Mouse (Mus musculus): ENCODE data around the gene Tent4a.

Gene Tent4a

DNA sequence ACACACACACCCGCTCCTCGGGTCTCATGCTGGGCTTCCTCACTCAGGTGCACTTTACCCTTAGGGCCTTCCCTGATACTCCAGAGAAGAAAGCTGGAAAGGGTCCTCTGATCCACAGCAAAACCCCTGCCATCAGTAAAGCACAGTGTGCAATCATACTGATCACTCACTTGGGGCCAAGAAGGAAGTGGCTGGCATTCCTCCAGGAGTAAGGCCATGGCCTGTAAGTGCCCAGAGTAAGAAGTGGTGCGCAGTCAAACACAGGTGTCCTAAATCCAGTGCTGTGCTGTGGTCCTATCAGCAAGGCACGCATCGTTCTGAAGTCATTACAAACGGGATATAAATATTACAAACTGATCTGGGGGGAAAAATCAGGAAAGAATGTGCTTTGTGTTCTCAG lies 17.0 kb downstream of the Tent4a start:
- DNase-seq: no peak

DNA sequence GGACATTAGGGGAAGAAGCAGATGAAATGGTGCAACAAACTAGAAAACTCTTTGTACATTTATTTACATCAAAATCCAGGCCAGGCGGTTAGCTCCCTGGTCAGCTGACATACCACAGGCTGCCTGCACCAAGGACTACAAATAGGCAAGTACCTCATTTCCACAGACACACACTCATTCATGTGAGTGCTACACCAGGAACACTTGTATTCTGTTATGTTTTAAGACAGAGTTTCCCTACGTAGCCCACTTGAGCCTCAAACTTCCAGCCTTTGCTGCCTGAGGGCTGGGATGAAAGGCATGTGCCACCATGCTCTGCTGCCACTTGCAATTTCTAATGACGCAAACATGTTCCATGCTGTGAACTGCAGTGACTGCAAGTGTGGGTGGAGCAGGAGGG lies 19.3 kb downstream of the Tent4a start:
- no peak for DNase-seq

DNA sequence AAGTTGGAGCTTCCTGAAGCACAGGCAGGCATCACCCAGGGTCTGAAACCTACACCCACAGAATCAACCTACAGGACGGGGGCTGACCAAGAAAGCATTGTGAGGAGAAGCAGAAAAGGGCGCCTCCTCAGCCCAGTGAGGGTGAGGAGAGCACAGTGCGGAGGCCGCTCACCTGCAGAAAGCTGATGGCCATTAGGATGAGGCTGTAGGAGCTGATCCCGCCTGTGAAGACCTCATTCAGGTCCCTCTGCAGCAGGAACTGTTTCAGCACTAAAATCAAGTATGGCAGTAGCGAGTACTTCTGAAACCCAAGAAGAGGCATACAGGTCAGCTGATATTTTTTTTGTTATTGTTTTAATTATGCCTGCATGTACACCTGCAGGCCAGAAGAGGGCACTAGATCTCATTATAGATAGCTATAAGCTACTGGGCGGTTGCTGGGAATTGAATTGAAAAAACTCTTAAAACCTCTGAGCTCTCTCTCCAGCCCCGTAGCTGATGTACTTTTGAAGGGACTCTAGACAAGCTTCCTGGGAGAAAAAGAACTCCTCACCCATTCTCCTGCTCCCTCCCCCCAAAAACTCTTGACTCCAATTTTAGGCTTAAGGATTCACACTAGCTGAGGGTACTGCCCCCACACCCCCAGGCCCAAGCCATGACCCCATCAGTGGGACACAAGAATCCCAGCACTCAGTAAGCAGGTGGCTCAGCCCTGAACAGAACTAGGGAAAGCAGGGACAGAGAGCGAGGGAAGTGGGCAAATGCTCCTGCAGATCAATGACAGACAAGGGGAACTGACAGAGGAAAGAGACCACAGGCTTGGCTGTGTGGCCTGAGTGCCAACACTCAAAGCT lies 24.8 kb downstream of the Tent4a start:
- peak; percentile 77 for DNase-seq

DNA sequence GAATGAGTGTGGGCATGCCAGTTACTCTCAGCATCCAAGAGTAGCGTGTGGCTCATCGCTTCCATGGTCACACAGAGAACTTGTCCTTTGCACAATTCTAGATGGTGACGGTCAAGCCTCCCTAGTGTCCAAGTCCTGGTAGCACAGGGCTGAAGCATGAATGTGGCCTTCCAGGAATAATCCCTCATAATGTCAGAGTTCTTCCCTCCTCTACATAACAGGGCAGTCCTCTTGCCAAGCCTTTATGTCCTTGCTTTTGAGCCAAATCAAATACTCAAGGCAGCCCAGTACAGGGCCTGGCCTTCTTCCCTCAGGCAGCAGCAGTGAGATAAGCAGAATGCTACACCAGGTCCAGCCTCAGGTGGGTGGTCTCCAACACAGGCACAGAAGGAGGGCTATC lies 26.8 kb downstream of the Tent4a start:
- DNase-seq: no peak

DNA sequence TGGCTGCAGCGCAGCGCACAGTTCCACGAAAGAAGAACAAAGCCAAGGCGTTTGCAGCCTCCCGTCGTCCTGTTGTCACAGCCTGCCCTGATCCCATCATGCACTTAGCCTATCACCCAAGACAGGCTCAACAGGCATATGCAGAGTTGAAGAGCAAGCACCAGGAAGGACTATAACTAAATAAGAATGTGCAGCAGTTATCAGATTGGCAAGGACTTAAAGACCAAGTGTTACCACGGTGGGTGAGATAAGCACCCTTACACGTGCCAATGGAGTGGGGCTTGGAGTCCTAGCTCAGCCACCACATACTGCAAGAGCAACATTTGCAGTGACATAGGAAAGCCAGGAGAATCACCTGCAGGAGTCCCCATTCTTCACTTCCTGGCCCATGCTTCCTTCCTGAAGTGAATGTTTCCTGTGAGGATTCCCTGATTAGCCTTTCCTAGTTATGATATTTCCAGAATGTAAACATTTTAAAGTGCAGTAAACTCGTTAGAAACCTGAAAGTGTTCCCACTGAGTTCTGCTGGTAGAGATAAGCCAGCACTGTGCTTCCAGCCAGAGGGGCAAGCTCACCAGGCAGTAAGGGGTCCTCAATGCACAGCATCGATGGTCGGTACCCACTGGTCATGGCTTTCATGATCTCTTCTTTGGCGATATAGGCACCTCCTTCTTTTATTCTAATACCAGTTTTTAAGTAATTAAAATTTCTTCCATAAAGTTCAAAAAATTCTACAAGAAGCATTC lies 27.9 kb downstream of the Tent4a start:
- DNase-seq: no peak

DNA sequence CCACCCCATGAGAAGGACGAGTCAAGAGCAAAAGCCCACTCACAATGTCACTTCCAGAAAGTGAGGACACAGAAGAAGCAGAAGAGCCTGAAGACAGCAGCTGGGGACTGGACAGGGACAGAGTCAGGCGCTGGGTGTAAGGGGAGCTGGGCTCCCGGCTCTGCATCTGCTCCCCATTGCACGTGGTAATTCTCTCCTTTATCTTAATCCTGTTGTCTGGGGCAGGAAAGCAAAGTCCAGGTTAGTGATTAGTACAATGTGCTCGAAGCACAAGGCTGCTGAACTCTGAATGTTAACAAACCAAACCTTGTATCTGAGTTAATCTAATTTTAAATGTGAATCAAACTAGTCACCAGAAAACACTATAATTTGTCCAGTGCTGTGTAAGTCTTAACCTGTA lies 31.6 kb downstream of the Tent4a start:
- DNase-seq: no peak

DNA sequence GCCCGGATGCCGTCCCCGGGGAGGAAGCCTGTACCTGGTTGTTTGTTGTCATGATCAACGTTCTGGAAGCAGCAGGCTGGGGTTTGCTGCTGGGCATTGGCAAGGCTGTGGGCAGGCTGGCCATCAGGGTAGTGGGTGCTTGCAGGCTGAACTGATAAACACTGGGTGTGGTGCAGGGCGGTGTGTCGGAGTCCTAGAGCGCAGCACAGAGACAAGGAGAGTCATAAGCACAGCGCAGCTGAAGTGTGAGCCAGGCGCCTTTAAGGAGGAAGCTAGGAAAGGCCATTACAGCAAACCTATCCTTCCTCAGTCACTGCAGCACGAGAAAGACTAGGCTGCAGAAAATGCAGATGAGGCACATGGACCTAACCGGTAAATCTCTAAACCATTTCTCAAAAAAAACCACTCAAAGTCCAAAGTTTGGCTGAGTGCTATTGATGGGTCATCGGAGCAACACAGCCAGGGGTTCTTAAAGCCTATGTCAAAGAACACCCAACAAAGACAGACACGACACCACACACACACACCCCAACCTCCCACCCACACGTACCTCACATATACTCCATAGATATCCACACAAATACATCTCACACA lies 32.2 kb downstream of the Tent4a start:
- no peak for DNase-seq

DNA sequence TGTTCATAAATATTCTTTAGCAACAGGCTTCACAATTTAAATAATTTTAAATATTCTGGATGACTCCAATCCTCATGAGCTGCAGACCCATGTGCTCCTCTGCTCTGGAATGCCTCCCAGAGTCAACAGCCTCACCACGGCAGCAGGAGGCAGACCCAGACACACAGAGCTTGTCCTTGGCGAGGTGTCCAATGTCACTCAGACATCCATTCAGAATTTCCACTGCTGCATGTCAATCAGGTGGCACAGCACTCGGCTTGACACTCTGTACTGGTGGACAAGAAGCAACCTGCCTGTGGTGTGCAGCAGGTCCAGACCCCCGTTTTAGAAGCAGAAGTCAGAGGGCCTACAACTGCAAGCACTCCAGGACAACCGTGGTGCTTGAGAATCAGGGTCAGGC lies 36.1 kb downstream of the Tent4a start:
- no peak for DNase-seq

DNA sequence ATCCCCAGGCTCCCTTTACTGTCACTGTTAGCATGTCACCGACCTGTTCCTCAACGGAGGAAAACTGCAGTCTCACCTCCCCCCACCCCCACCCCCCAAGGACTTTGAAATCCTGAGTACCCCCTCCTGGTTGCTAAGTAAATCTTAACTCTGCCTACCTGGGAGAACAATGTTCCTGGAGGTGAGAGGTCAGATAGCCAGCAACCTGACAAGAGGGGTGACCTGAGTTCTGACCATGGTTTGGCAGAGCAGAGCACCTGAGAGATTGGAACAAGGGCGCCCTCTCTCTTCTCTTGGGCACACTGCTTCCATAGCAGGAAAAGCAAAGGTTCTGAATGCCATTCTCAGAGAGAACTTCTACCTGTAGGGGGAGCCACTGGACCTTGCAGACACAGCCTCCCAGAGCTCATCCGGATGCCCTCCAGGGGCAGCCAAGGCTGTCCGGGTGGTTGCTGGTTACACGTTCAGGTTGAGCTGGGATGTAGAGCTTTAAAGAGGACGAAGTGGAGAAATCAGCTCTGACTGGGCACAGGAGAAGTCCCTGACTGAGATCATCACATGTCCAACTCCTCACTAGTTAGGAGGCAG lies 41.4 kb downstream of the Tent4a start:
- peak; percentile 74 for DNase-seq

DNA sequence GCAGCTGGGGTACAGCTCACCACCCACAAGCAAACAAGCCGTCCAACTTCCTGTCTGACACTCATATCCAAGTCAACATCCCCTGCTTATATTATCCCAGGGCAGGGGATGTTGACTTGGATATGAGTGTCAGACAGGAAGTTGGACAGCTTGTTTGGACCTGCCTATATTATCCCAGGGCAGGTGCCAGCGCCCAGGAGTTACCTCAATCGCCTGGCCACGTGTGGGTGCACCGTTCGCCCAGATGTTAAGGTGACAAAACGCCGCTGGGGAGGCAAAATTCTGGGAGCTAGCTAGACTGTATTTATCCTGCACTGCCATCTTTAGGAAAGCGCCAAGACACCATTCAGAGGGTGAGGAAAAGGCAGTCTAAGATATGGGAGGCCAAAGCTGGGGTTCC lies 44.6 kb downstream of the Tent4a start:
- no peak for DNase-seq

DNA sequence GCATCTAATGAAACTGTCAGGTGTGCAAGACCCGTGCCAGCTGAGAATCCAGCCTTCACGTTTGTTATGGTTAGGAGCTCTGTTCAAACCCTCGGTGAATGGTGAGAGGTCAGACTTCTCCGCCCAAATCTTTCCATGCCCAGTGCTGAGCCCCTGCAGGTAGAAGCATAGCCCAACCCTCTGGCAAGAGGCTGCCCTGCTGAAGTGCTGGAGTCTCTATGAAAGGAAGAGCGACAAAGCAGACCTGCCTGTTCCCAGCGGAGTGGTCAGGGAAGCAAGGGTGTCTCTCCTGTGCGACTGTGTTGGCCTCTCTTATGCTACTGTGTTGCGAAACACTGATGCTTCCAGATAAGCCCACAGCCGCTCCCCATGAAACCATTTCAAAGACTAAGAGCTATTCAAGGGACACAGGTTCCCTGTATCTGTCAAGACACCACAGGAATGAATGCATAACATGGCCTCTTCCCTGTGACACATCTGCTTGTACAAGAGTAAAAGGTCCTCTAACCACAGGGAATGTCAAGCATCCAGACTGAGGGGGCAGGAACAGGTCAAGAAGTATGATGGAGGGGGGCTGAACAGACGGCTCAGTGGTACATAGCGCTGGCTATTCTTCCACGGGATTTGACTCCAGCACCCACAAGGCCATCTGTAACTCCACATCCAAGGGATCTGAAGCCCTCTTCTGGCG lies 45.7 kb downstream of the Tent4a start:
- peak; percentile 3 for DNase-seq

DNA sequence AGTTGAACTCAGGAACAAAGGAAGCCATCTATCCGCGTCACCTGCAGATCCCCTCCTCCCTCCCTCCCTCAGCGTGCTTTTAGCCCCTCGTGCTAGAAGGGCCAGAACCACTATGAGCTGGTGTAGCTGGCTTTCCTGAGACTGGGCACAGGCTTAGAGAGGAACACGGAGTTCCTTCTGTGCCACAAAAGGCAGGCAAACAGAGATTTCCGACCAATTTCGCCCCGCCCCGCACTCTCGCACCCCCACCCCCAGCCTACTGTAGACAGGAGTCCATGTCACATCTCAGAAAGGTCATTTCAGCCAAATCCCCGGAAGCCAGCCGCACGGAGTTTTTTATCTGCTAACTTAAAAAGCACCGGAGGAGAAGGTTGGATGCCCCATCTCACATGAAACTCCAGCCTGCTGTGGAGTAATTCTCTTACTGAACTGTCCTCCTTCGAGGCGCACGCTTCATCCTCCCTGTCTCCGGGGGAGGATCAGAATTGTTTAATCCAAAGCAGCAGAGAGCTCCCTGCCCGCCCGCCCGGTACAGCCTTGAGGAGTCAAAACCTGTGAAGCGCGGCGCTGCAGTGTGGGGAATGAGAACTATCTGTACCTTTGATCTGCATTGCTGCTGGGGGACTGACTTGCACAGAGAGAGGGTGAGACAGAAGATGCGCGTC lies 46.7 kb downstream of the Tent4a start:
- DNase-seq: no peak

DNA sequence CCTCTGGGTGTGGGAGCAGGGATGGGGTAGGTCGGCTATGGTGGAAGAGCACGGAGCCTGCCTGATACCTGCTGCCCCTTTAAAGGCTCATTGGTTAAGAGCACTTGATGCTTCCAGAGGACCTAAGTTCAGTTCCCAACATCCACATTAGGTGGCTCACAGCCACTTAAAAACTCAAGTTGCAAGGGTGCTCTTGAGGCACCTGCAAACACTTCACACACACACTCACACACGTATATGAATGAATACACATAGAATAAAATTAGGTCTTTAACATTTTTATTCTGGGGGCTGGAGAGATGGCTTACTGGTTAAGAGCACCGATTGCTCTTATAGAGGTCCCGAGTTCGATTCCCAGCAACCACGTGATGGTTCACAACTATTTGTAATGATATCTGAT lies 47.3 kb downstream of the Tent4a start:
- DNase-seq: no peak

DNA sequence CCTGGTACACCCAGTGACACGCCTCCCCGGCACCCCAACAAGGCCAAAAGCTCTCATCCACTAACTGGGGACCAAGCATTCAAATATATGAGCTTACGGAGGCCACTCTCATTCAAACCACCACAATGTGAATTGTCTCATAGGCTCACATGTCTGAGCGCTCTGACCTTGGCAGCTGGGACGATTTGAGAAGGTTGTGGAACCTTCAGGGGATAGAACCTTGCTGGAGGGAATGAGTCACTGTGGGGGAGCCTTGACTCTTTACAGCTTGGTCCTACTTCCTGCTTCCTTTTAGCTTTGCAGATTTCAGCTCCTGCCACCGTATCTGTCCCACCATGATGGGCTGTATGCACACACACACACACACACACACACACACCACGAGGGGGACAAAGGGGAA lies 48.6 kb downstream of the Tent4a start:
- DNase-seq: no peak

DNA sequence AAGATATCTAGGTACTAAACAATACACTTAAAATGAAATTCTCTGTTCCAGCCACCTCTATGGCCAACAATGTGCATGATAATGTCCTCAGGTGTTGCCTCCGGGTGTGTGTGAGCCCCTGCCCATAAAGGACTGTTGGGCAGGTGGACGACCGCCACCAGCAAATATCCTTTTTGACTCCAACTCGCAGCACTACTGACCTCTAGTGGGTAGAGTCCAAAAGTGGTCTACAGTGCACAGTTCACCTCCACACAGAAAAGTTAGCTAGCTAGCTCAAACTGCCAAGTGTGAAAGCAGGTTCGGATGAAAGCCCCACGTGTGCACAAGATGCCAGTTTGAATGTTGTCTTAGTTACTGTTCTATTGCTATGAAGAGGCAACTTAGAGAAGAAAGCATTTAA lies 49.1 kb downstream of the Tent4a start:
- no peak for DNase-seq

DNA sequence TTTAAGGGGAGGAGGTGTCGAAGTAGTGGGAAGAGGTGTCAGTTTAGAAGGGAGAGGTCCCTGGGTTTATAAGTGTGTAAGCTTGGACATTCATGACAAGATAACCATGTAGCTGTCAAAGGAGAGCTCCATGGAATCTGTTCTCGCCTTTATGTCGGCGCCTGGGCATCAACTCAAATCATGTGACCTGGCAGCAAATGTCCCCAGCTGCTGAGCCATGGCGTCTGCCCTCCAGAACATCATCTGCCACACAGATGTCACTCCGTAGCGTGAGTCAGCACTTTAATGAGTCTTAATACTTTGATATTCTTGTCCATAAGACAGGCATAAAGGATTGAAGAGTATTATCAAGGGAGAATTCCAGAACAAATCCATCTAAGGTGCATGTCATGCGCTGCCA lies 51.7 kb downstream of the Tent4a start:
- peak; percentile 49 for DNase-seq

DNA sequence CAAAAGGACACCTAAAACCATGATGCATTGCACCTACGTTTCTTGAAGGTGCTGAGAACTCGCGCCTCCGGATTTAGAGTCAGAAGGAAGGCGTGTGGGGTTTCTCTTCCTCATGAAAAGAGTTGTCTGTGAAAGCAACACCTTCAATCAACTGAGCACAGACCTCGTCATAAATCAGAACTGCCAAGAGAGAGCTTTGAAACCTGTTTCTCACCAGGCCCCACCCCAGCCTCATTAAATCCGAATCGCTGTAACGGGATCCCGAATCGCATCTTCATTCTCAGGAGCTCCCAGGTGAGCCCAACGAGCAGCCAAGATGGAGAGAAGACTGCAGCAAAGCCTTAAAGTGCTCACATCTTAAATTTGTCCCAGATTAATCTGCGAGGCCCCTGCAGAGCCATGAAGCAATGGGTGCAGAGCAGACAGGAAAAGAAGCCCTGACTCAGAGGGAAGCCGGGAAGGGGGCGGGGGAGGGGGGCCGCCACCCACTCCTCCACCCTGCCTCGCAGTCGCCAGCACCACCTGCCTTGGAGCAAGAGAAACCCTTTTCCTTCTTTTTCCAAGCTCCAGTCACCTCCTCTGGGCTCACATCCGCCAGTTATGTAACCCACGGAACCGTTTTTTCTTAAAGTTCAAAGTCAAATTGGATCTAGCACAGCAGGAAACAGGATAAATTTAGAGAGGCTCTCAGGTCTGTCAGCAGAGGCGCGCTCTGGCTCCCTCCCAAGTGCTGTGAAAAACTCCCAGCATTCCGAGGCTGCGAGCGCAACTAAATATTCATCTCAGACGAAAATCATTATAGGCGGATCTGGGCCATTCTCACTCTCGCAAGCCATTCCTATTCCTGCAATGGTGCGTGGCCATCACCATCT lies 52.5 kb downstream of the Tent4a start:
- DNase-seq: peak; percentile 83

DNA sequence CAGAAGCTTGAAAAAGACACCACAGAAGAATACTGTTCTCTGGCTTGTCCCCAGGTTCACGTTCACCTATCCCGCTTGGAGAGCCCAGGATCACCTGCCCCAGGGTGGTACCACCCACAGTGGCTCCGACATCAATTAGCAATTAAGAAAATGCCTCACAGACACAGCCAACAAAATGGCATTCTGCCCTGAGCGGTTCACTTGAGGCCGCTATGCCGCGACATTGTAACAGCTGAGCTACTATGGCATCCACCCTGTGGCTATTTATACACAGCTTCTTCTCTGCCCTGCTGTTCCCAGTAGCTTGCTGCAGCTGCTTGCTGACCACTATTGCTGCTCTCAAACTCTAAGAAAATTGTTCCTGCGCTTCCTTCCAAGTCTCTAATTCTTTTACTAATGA lies 53.4 kb downstream of the Tent4a start:
- peak; percentile 37 for DNase-seq

DNA sequence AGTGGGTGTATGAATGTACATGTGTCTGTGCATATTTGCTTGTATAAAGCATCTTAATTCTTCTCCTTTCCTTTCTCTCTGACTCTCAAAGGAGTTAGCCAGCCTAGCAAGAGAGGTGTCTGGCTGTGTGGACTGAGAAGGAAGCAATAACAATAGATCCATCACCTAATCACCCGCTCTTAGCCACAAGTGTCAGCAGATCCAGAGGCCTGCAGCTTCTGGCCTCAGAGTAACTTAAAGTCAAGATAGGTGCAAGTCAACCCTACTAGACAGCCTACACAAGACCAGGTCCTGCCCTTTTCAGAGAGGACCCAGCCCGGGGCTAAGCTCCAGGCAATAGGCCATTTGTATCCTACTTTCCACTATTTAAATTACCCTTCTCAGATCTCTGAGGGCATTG lies 54.5 kb downstream of the Tent4a start:
- no peak for DNase-seq

DNA sequence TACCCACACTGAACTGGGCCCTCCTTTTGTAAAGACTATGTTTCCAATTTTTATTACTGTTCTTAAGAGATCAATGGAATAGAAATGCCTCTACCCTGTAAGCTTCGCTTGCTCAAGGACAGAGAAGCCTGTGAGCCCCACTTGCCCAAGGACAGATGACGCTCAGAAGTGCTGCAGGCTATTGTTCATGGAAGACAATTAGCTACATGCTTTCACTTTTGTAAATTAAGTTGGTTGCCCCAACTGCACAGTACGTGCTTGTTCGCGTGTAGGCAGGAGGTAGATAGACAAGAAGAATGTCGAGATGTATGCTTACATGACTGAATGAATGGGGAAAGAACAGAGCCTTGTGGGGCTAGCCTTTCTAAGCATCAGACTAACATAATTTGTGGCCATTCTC lies 55.7 kb downstream of the Tent4a start:
- DNase-seq: no peak
